Mouse (Mus musculus): ENCODE results near the gene Mpp6.

The Mpp6 gene

DNA sequence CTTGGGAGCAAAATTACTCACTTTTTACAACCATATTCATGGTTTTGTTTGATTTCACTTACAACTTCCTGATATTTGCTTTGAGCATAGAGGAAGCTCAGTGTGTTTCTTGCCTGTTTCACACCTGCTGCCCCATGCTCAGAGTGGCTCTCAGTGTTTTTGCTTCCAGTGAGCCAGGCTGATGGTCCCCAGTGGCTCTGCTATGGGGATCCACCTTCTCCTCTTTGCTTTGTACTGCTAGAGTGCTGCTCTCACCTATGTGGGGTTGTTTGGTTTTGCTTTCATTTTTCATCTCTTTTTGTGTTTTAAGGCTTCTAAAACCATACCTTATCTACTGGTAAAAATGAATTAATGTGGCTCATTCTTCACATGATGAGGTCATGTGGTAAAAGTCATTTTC lies 36.1 kb downstream of the Mpp6 start:
- no peak for DNase-seq (ENCODE audit: extremely low read depth, low read depth, low spot score)

- DNase-seq (ENCODE audit: extremely low read depth, low read depth, low spot score), result peak; percentile 78
These were observed 39.3 kb downstream of the Mpp6 start for GRCm38 (mm10) chr6:50149378-50149777.

- no peak for DNase-seq (ENCODE audit: extremely low read depth, low read depth, low spot score)
These were observed 49.8 kb downstream of the Mpp6 start for GRCm38 (mm10) chr6:50159842-50160241.

GRCm38 (mm10) chr6:50163013-50163412 lies 53.0 kb downstream of the Mpp6 start:
- DNase-seq (ENCODE audit: extremely low read depth, low read depth, low spot score), result no peak

- DNase-seq (ENCODE audit: extremely low read depth, low read depth, low spot score), result no peak
These were observed 58.8 kb downstream of the Mpp6 start for GRCm38 (mm10) chr6:50168821-50169220.

DNA sequence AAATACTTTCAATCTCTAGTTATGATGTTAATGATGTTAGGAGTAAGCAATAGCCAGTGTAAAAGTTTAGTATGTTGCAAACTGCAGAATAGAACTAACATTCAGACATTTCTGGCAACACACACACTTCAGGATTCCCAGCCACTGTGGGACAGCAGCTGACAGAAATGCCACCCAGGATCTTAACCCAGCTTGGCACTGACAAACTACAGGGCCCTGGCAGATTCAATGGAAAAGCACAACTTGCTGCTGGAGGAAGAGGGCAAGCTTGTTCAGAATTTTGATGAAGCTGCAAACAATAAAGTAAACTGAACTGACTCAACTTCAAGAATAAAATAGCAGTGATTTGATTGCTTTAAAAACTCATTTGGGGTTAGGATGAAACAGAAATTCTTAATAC lies 59.7 kb downstream of the Mpp6 start:
- DNase-seq (ENCODE audit: extremely low read depth, low read depth, low spot score), result no peak

GRCm38 (mm10) chr6:50175736-50176135 lies 65.7 kb downstream of the Mpp6 start:
- peak; percentile 71 for DNase-seq (ENCODE audit: extremely low read depth, low read depth, low spot score)

- no peak for DNase-seq (ENCODE audit: extremely low read depth, low read depth, low spot score)
These were observed 70.1 kb downstream of the Mpp6 start for GRCm38 (mm10) chr6:50180189-50180588.

DNA sequence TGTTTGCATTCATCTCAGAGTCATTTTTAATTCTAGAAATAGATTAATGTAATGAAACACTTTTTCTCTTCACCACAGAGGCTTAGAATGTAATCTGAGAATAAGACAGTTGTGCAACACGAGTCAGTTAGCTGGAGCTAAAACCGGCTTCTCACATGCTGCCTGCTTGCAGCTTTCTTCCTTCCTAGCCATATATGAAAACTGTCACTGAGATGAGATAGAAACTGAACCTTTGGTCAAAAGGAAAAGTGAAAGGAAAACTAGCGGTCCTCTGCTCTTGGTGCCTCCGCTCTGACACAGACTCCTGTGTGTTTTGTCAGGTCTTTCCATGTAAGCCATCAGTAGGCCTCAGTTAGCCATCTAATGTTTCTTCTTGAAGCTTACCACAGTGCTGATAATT lies 77.9 kb downstream of the Mpp6 start:
- DNase-seq (ENCODE audit: extremely low read depth, low read depth, low spot score), result no peak

GRCm38 (mm10) chr6:50189376-50189775 lies 79.3 kb downstream of the Mpp6 start:
- no peak for DNase-seq (ENCODE audit: extremely low read depth, low read depth, low spot score)

GRCm38 (mm10) chr6:50191605-50192004 lies 81.6 kb downstream of the Mpp6 start:
- DNase-seq (ENCODE audit: extremely low read depth, low read depth, low spot score), result no peak

DNA sequence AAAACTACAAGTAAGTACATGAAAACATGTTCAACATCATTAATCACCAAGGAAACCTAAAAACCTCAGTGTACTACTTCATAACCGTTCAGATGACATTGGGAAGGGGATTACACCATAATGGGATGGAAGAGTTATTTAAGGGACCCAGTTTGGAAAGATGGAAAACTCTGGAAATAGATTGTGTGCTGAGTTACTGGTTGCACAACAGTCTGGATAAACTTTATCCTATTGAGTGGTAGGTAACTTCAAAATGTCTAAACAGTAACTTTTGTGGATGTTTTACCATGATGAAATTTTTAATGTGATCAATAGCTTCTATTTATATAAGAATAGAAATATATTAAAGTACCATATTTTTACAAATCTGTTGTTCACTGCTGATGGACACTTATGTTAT lies 82.1 kb downstream of the Mpp6 start:
- DNase-seq (ENCODE audit: extremely low read depth, low read depth, low spot score), result no peak

DNA sequence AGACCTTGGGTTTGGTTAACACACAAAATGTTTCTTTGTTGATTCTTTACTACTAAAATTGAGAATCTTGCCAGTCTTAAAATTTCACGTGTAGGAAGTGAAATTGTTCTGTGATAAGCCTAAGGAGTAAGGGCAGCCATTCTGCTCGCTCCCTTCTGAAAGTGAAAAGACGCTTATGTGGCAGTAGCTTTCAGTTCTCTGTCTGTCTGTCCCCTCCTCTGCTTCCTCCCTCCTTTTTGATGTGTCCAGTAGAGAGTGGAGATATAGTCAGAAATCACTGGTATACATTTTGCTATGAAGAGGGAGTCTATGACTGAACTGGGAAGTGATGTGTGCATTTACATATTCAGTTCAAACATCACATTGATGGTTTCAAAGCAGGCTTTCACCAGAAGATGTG lies 82.8 kb downstream of the Mpp6 start:
- DNase-seq (ENCODE audit: extremely low read depth, low read depth, low spot score), result no peak

DNA sequence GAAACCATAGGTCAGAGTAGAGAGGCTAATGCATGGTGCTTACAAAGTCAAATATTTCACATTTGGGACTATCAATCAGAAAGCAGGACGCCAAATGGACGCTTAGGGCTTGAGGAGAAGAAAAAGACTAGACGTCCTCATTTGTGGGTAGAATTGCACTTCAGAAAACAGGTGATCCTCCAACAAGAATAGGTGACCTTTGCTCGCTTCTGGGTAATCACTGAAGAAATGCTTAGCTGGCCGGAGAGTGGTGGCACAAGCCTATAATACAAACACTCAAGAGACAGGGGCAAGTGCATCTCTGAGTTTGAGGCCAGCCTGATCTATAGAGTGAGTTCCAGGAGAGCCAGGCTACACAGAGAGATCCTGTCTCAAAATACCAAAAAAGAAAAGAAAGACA lies 83.8 kb downstream of the Mpp6 start:
- DNase-seq (ENCODE audit: extremely low read depth, low read depth, low spot score), result no peak

DNA sequence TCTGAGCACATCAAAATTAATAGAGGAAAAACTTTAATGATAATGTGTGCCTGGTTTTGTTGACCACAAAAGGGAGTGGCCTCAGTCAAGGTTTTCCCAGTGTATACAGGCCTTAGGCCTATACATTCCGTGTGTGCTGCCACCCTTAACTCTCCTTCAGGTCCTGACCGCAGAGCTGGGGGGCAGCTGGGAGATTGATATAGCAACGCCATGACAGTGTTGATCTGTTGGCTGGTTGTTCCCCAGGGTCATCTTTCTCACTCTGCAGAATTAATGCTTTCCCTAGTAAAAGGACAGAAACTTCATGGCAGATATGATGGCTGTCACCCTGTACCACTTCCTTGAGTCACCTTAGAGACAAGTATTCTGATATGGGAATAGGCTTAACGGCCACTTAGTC lies 94.3 kb downstream of the Mpp6 start:
- no peak for DNase-seq (ENCODE audit: extremely low read depth, low read depth, low spot score)

DNA sequence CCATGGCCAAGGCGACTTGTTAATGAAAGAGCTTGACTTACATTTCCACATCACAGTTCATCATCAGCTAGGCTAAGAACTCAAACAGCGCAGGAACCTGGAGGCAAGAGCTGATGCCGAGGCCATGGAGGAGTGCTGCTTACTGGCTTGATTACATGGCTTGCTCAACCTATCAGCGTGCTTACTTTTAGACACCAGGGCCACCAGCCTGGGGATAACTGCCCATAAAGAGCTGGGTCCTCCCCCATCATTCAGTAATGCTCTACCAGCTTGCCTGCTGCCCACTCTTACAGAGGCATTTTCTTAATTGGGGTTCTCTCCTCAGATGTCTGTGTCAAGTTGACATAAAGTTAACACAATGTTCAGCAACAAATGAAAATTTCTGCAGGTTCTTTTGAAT lies 95.1 kb downstream of the Mpp6 start:
- DNase-seq (ENCODE audit: extremely low read depth, low read depth, low spot score), result peak; percentile 19

DNA sequence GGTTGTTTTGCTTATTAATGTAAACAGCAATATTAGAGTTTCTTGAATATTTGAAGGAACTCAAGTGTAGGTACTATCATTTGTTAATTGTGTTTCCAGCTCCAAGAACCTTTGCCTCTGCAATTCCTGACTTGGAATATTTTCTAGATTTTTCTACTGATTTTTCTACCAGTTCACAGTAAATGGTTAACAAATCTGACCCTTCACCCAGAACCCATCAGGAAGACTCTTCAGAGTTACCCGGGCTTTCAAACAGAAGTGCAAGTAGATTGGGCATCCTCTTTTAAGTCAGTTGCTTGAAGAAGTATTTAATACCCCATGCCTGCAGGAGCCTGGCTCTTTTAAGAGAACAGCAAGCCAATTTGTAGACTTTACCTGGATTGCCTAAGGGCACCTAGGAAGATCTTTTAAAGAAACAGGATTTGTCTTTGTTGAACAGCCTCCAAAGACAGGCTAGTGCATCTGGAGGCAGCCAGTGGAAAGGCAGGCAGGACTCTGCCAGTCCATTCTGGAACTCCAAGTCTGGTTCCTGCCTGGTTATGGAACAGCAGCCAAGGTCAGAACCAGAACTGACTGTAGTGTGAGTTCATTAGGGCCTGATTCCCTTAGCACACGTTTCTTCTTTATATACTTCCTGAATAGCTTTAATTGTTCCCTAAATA lies 104.8 kb downstream of the Mpp6 start:
- peak; percentile 26 for DNase-seq (ENCODE audit: extremely low read depth, low read depth, low spot score)

- no peak for DNase-seq (ENCODE audit: extremely low read depth, low read depth, low spot score)
These were observed 105.3 kb downstream of the Mpp6 start for GRCm38 (mm10) chr6:50215373-50215745.

GRCm38 (mm10) chr6:50215986-50216385 lies 105.9 kb downstream of the Mpp6 start:
- no peak for DNase-seq (ENCODE audit: extremely low read depth, low read depth, low spot score)

DNA sequence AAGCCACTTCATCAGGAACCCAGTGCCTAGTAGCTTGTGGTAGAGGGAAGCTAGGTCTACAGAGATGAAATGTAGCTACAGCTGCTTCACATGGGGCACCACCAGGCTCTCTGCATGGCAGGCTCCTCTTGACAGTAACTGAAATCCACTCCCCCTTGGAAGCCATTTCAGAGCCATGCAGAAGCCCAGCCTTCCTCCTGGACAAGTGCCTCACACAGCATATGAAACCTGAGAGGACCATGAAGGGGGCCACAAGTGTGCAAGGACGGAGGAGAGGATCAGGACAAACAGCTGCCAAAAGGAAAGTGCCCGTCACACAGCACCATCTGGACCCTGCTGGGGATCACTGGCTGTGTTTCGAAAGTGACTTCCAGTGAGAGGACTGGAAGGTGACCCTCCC lies 108.6 kb downstream of the Mpp6 start:
- DNase-seq (ENCODE audit: extremely low read depth, low read depth, low spot score), result no peak

GRCm38 (mm10) chr6:50219066-50219465 lies 109.0 kb downstream of the Mpp6 start:
- no peak for DNase-seq (ENCODE audit: extremely low read depth, low read depth, low spot score)

GRCm38 (mm10) chr6:50220863-50221262 lies 110.8 kb downstream of the Mpp6 start:
- no peak for DNase-seq (ENCODE audit: extremely low read depth, low read depth, low spot score)

DNA sequence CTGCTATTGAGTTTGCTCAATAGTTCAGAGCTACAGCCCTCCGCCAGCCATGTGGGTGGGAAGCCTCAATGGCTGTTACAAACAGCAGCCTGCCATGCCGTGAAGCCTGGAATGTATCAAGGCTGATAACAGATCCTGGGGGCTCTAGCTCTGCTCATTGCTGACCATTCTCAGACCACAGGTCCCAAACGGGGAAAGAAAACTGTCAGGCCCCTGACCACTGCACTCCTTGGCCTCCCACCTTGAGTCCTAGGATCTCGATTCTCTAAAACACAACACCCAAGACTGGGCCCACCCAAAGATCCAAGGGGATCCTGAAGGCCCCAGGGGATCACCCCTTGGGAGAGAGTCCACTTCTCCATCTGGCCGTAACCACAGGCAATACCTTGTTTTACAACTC lies 112.3 kb downstream of the Mpp6 start:
- no peak for DNase-seq (ENCODE audit: extremely low read depth, low read depth, low spot score)

DNA sequence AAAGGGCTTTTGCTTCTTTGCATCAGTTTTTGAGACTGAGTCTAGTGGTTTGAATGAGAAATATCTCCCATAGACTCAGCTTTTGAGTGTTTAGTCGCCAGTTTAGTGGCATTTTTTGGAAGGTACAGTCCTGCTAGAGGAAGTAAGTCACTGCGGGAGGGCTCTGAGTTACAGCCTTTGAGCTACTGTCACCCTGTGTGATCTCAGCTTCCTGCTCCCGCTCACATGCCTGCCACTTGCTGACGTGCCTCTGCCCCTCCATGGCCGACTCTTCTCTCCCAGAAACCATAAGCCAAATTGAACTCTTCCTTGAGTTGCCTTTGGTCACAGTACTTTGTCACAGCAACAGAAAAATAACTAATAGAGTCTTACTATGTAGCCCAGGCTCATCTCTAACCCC lies 112.9 kb downstream of the Mpp6 start:
- DNase-seq (ENCODE audit: extremely low read depth, low read depth, low spot score), result no peak
